Mouse (Mus musculus) stomach, embryonic 15.5 days (tissue): ENCODE data around the gene Vmn2r51. TPM values are rescaled to one million over a fixed set of nuclear protein-coding genes. Genes with fewer than 3 reads are reported as not detected.
"Not testable (repeated sequence)": the region's sequence is repeated elsewhere in the genome, so short reads cannot be mapped to it uniquely, and the experiment has no call there.

ENCODE experiments used
- ATAC-seq: fragments of 200-750 bp; cut with Nextera tagmentation; 2 replicates; pipeline ENCODE4 v1.8.0; 2017; ENCODE audit warnings: low read depth, moderate number of reproducible peaks, moderate TSS enrichment; ENCODE audit not compliant: insufficient read depth, low FRiP score
- H3K27ac ChIP-seq: fragments of 300-500 bp; sonication (generic); 2 replicates; pipeline ENCODE4 v1.5.1; 2015; ENCODE audit warnings: mild to moderate bottlenecking, inconsistent platforms
- H3K27me3 ChIP-seq: fragments of 300-500 bp; sonication (generic); replicated peaks from 2 replicates; pipeline ENCODE4 v1.6.1; 2015; ENCODE audit warnings: inconsistent platforms
- H3K36me3 ChIP-seq: fragments of 300-500 bp; sonication (generic); 2 replicates; pipeline ENCODE4 v1.6.1; 2015; ENCODE audit warnings: inconsistent platforms
- H3K4me1 ChIP-seq: fragments of 300-500 bp; sonication (generic); 2 replicates; pipeline ENCODE4 v1.6.1; 2015; ENCODE audit warnings: inconsistent platforms
- H3K4me2 ChIP-seq: fragments of 300-500 bp; sonication (generic); 2 replicates; pipeline ENCODE4 v1.6.1; 2015; ENCODE audit warnings: mild to moderate bottlenecking, inconsistent platforms
- H3K4me3 ChIP-seq: fragments of 300-500 bp; sonication (generic); replicated peaks from 2 replicates; pipeline ENCODE4 v1.5.1; 2015; ENCODE audit warnings: inconsistent platforms
- H3K9ac ChIP-seq: fragments of 300-500 bp; sonication (generic); 2 replicates; pipeline ENCODE4 v1.6.1; 2015; ENCODE audit warnings: inconsistent platforms
- H3K9me3 ChIP-seq: fragments of 300-500 bp; sonication (generic); 2 replicates; pipeline ENCODE4 v1.6.1; 2016; ENCODE audit warnings: inconsistent platforms
- WGBS: fragments of 180-500 bp; shearing (Covaris S2); methylation state at CpG from one replicate; pipeline ENCODE4 v1.1.7; 2015; 5-methylcytosine and 5-hydroxymethylcytosine counted together
- polyA plus RNA-seq: library from polyadenylated mRNA; unstranded; fragments of >200 nt; fragmentation: Nextera tagmentation; extraction: Ambion mirVana; gene quantifications from 2 replicates; pipeline ENCODE4 v1.2.1, GENCODE M21; 2015

The Vmn2r51 gene
- polyA plus RNA-seq = not detected in 2 replicates

DNA sequence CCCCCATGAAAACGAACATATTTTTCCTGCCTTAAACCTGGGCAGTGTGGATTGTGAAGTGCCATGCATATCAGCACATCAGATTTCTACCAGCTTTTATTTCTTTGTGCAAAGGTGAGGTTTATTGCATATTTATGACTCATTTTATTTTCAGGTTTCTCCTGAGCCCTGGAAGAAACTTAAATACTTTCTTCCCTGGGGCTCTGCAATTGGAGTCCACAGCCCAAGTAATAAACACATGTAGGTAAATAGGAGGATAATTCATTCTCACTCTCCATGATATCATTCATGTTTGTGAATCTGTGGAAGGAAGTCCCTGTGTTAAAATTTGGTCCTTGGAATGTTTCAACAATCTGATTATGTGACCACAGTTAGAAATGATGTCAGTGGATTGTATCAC, at the start of gene Vmn2r51:
Gene Vmn2r51 (minus strand): TSS at position 101 of the 400 bp plus-strand sequence.
- not testable (repeated sequence) for H3K4me1 ChIP-seq, H3K36me3 ChIP-seq, H3K9ac ChIP-seq, H3K9me3 ChIP-seq, H3K27me3 ChIP-seq, H3K4me2 ChIP-seq, ATAC-seq, H3K4me3 ChIP-seq, H3K27ac ChIP-seq
- 57% methylated on average over 1 of the region's 1 CpGs for WGBS

DNA sequence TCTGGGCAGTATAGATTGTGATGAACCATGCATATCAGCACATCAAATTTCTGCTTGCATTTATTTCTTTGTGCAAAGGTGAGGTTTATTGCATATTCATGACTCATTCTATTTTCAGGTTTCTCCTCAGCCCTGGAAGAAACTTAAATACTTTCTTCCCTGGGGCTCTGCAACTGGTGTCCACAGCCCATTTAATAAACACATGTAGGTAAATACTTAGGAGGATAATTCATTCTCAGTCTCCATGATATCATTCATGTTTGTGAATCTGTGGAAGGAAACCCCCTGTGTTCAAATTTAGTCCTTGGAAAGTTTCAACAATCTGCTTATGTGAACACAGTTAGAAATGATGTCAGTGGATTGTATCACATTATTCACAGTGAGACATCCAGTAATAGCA, 52.3 kb downstream of the Vmn2r51 start, which contains the start of gene Vmn2r50:
Gene Vmn2r50 (minus strand): TSS at position 101 of the 400 bp plus-strand sequence.
- not testable (repeated sequence) for H3K4me1 ChIP-seq, ATAC-seq, H3K4me2 ChIP-seq, H3K27ac ChIP-seq, H3K9me3 ChIP-seq, H3K27me3 ChIP-seq, H3K4me3 ChIP-seq, H3K9ac ChIP-seq, H3K36me3 ChIP-seq

Other genes with a start within 250 kb of the Vmn2r51 start
- gene Vmn2r48, start 152.2 kb downstream of the Vmn2r51 start, polyA plus RNA-seq = not detected in 2 replicates
- gene Vmn2r49, start 113.5 kb downstream of the Vmn2r51 start, polyA plus RNA-seq = not detected in 2 replicates
- not detected in 2 replicates for gene Vmn2r50, start 52.4 kb downstream of the Vmn2r51 start, polyA plus RNA-seq
- not detected in 2 replicates for gene Vmn2r52, start 70.8 kb upstream of the Vmn2r51 start, polyA plus RNA-seq
- not detected in 2 replicates for gene Vmn1r66, start 172.3 kb upstream of the Vmn2r51 start, polyA plus RNA-seq